Mouse (Mus musculus): ENCODE results near the gene Jmjd6. TPM values are rescaled to one million over a fixed set of nuclear protein-coding genes. Genes with fewer than 3 reads are reported as not detected.

Jmjd6 gene
- total and polyA plus RNA-seq, 3 experiments = 175 to 192 TPM; not detected in 1

- Histone ChIP-seq H3K4me1 (ENCODE audit: control insufficient read depth in 1 of 2, insufficient read depth in 2 of 2, low read length in 2 of 2) (no peaks in the 10 kb centered on the region), H3K36me3 (ENCODE audit: control insufficient read depth in 1 of 2, insufficient read depth in 2 of 2, low read length in 2 of 2) (no peaks in the 10 kb centered on the region), H3K4me3 (ENCODE audit: control insufficient read depth in 1 of 2, insufficient read depth in 1 of 2, low read depth in 2 of 2, low read length in 2 of 2) (no peak overlapping the region), H3K27ac (ENCODE audit: control insufficient read depth, low read depth, low read length) (no peak overlapping the region), H3K9ac (ENCODE audit: control insufficient read depth, low read depth, low read length, poor library complexity, severe bottlenecking) (no peak overlapping the region), H3K79me2 (ENCODE audit: control insufficient read depth, insufficient read depth, low read length, poor library complexity) (no peaks in the 10 kb centered on the region), H3K27me3 (ENCODE audit: control insufficient read depth in 1 of 2, insufficient read depth in 2 of 2, low read length in 2 of 2) (no peaks in the 10 kb centered on the region), H3K9me3 (replicated peaks; ENCODE audit: insufficient read depth, low read length) (no peaks in the 10 kb centered on the region)
- no peak for DNase-seq (ENCODE audit: low read depth, low spot score)
- TF ChIP-seq JUND (IDR thresholded peaks at IDR 0.05; ENCODE audit: low read depth, low read length) (no peak), UBTF (IDR thresholded peaks at IDR 0.05; ENCODE audit: borderline replicate concordance, insufficient read depth, low read depth, low read length) (no peak), ZMIZ1 (IDR thresholded peaks at IDR 0.05; ENCODE audit: low read depth, low read length) (no peak), MAZ (IDR thresholded peaks at IDR 0.05; ENCODE audit: low read depth, low read length) (no peak), EP300 (IDR thresholded peaks at IDR 0.05; ENCODE audit: low read depth in 1 of 2, low read length in 2 of 2) (no peak), CHD2 (IDR thresholded peaks at IDR 0.05; ENCODE audit: low read length) (no peak), NRF1 (IDR thresholded peaks at IDR 0.05; ENCODE audit: insufficient read depth, low read depth, low read length, poor library complexity, severe bottlenecking) (no peak), SIN3A (IDR thresholded peaks at IDR 0.05; ENCODE audit: low read length) (no peak), GABPA (IDR thresholded peaks at IDR 0.05; ENCODE audit: low read depth, low read length) (no peak), USF1 (IDR thresholded peaks at IDR 0.05; ENCODE audit: low read depth, low read length) (no peak), POLR2A (IDR thresholded peaks at IDR 0.05; ENCODE audit: control insufficient read depth in 1 of 2, insufficient read depth in 1 of 2, low read depth in 1 of 2, low read length in 2 of 2, poor library complexity in 1 of 2) (no peak), TCF12 (IDR thresholded peaks at IDR 0.05; ENCODE audit: low read depth, low read length) (no peak), ETS1 (IDR thresholded peaks at IDR 0.05; ENCODE audit: low read depth, low read length) (no peak), MAX (IDR thresholded peaks at IDR 0.05; ENCODE audit: low read length) (no peak), RAD21 (IDR thresholded peaks at IDR 0.05; ENCODE audit: low read depth, low read length) (no peak)
These were observed 26.0 kb upstream of the Jmjd6 start for GRCm38 (mm10) chr11:116869223-116869622.

DNA sequence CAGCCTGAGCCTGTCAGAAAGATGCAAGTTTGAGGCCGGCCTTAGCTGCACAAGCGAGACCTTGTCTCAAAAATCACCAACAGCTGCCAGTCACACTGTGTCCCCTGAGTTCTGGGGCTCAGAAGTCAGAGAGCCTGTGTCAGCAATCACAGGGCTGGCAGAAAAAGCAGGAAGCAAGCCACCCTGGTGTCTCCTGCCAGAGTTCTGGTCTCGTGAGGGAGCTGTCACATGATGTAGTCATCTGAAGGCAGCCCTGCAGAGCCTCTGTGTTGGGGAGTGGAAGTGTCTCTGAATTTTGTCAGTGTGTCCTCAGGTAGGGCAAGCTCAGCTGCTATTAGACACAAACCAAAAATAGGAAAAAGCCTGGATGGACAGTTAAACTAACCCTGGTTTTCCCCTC, 24.9 kb upstream of the Jmjd6 start:
- H3K27ac ChIP-seq (ENCODE audit: control insufficient read depth, low read depth, low read length) = peak overlapping the region; percentile 20; the same call in 1 of the 2 replicates
- peak; percentile 24 for DNase-seq (ENCODE audit: low read depth, low spot score)
- TF ChIP-seq SMC3 (IDR thresholded peaks at IDR 0.05; ENCODE audit: low read depth, low read length) = no peak
- TF ChIP-seq TAL1 (IDR thresholded peaks at IDR 0.05; ENCODE audit: low read length) = no peak
- TF ChIP-seq E2F4 (IDR thresholded peaks at IDR 0.05; ENCODE audit: borderline replicate concordance, low read depth, low read length) = no peak
- no peak for TF ChIP-seq TBP (IDR thresholded peaks at IDR 0.05; ENCODE audit: low read depth, low read length)
- TF ChIP-seq EP300 (IDR thresholded peaks at IDR 0.05; ENCODE audit: low read depth in 1 of 2, low read length in 2 of 2) = no peak
- no peak for TF ChIP-seq HCFC1 (IDR thresholded peaks at IDR 0.05; ENCODE audit: low read depth, low read length)
- TF ChIP-seq CTCF (IDR thresholded peaks at IDR 0.05 in 2 of 3, conservative IDR thresholded peaks at IDR 0.05 in 1 of 3; ENCODE audit: control insufficient read depth in 1 of 3, insufficient read depth in 1 of 3, low read depth in 2 of 3, low read length in 3 of 3, poor library complexity in 1 of 3, severe bottlenecking in 1 of 3) = no peak
- no peak for TF ChIP-seq ZNF384 (IDR thresholded peaks at IDR 0.05; ENCODE audit: low read depth, low read length)
- no peak; the same call in 1 of the 2 replicates for TF ChIP-seq SIN3A (IDR thresholded peaks at IDR 0.05; ENCODE audit: low read length)
- no peak for TF ChIP-seq RAD21 (IDR thresholded peaks at IDR 0.05; ENCODE audit: low read depth, low read length)
- no peak for TF ChIP-seq MAZ (IDR thresholded peaks at IDR 0.05; ENCODE audit: low read depth, low read length)
- TF ChIP-seq POLR2AphosphoS2 (IDR thresholded peaks at IDR 0.05; ENCODE audit: low read length) = peak; percentile 21; the same call in 1 of the 2 replicates
- TF ChIP-seq ZKSCAN1 (IDR thresholded peaks at IDR 0.05; ENCODE audit: low read depth, low read length) = no peak
- TF ChIP-seq MAX (IDR thresholded peaks at IDR 0.05; ENCODE audit: low read length) = no peak
- TF ChIP-seq RCOR1 (IDR thresholded peaks at IDR 0.05; ENCODE audit: low read depth, low read length) = no peak
- TF ChIP-seq JUND (IDR thresholded peaks at IDR 0.05; ENCODE audit: low read depth, low read length) = no peak
- TF ChIP-seq KAT2A (conservative IDR thresholded peaks at IDR 0.05; ENCODE audit: low read depth, low read length) = no peak
- TF ChIP-seq BHLHE40 (IDR thresholded peaks at IDR 0.05; ENCODE audit: borderline replicate concordance, low read depth, low read length) = peak; percentile 80
- TF ChIP-seq MYC (IDR thresholded peaks at IDR 0.05; ENCODE audit: low read depth, low read length) = no peak
- TF ChIP-seq ELF1 (IDR thresholded peaks at IDR 0.05; ENCODE audit: low read depth, low read length) = 0 out of 2 replicates have a peak, but pooled peaks have one; percentile 22
- TF ChIP-seq MXI1 (IDR thresholded peaks at IDR 0.05; ENCODE audit: low read depth, low read length) = no peak
- no peak for TF ChIP-seq GATA1 (IDR thresholded peaks at IDR 0.05; ENCODE audit: low read depth, low read length)
- no peak for TF ChIP-seq ZC3H11A (IDR thresholded peaks at IDR 0.05; ENCODE audit: low read depth, low read length)
- TF ChIP-seq GABPA (IDR thresholded peaks at IDR 0.05; ENCODE audit: low read depth, low read length) = no peak
- no peak for TF ChIP-seq NELFE (IDR thresholded peaks at IDR 0.05; ENCODE audit: low read depth, low read length)

More for the DNA sequence above, 24.9 kb upstream of the Jmjd6 start:
- H3K9ac ChIP-seq (ENCODE audit: control insufficient read depth, low read depth, low read length, poor library complexity, severe bottlenecking) = no peak overlapping the region
- no peaks in the 10 kb centered on the region for H3K36me3 ChIP-seq (ENCODE audit: control insufficient read depth in 1 of 2, insufficient read depth in 2 of 2, low read length in 2 of 2)
- H3K79me2 ChIP-seq (ENCODE audit: control insufficient read depth, insufficient read depth, low read length, poor library complexity) = no peaks in the 10 kb centered on the region
- H3K4me1 ChIP-seq (ENCODE audit: control insufficient read depth in 1 of 2, insufficient read depth in 2 of 2, low read length in 2 of 2) = no peaks in the 10 kb centered on the region
- no peaks in the 10 kb centered on the region for H3K9me3 ChIP-seq (replicated peaks; ENCODE audit: insufficient read depth, low read length)
- H3K27me3 ChIP-seq (ENCODE audit: control insufficient read depth in 1 of 2, insufficient read depth in 2 of 2, low read length in 2 of 2) = no peaks in the 10 kb centered on the region
- H3K4me3 ChIP-seq (ENCODE audit: control insufficient read depth in 1 of 2, insufficient read depth in 1 of 2, low read depth in 2 of 2, low read length in 2 of 2) = no peak overlapping the region
